Mouse (Mus musculus) embryonic fibroblast, embryonic 13.5 days (primary cell): ENCODE results near the gene Cad.

Experiments
- CTCF ChIP-seq: IDR thresholded peaks from 2 replicates; pipeline ENCODE4 v1.5.1; 2011; ENCODE audit warnings: mild to moderate bottlenecking, control low read depth, low read length, moderate library complexity, borderline replicate concordance; ENCODE audit not compliant: insufficient read depth
- POLR2A ChIP-seq: IDR thresholded peaks from 2 replicates; pipeline ENCODE4 v1.6.1; 2011; ENCODE audit warnings: low read depth, mild to moderate bottlenecking, control low read depth, low read length, moderate library complexity

GRCm38 (mm10) chr5:31071821-31072220, 17.2 kb downstream of the Cad start:
- TF ChIP-seq POLR2A (no peak), CTCF (no peak)
